In the genomic region with DNA sequence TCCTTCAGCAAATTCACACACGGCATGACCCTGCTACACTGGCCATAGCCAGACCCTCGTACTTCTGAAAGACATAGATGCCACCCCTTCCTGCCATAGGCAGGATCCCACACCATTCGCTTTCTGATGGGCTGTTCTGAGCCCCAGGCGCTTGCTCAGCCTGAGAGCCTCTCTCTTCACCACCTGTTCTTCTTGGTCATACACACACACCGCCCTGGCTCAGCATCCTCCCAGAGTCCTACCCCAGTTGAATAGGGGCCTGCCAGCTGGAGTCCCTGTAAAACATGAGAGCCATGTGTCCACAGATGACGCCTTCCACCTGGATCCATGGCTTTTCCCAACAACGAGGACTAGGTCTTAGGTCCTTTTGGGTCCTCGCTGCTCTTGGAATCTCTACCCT, we compare ENCODE assay signal across 21 mouse cellular contexts. TPM values are rescaled to one million over a fixed set of nuclear protein-coding genes. Genes with fewer than 3 reads are reported as not detected.
DNase-seq lines count a peak whose midpoint lies in the region; ATAC-seq and TF ChIP-seq lines count a peak whose summit lies in the region.
"Had no signal": no experiment of that assay in that cellular context is flagged by ENCODE, and none has a peak within 500 bp of the region (broad histone marks: within the 10 kb centered on the region; RNA-seq: fewer than 3 reads in every experiment).

No protein-coding gene starts in this region.

- no peaks in the 10 kb centered on the region for H3K36me3 ChIP-seq in embryonic facial prominence, embryonic 10.5 days (replicated peaks)
- H3K36me3 ChIP-seq in embryonic facial prominence, embryonic 14.5 days (ENCODE audit: control insufficient read depth, insufficient read depth, low read length): no peaks in the 10 kb centered on the region
- H3K36me3 ChIP-seq in myocyte (ENCODE audit: control insufficient read depth, insufficient read depth): no peaks in the 10 kb centered on the region

- no peaks in the 10 kb centered on the region for H3K27me3 ChIP-seq in embryonic facial prominence, embryonic 10.5 days (replicated peaks; ENCODE audit: low read depth, poor library complexity, severe bottlenecking)
- H3K27me3 ChIP-seq in embryonic facial prominence, embryonic 14.5 days (replicated peaks; ENCODE audit: control insufficient read depth, insufficient read depth, low read length): no peaks in the 10 kb centered on the region
- H3K27me3 ChIP-seq in myocyte (ENCODE audit: control insufficient read depth, insufficient read depth, insufficient read length): no peaks in the 10 kb centered on the region
- H3K27me3 ChIP-seq: CH12.LX, Patski had no signal

- no peaks in the 10 kb centered on the region for H3K9me3 ChIP-seq in embryonic facial prominence, embryonic 10.5 days
- H3K9me3 ChIP-seq in embryonic facial prominence, embryonic 14.5 days (ENCODE audit: control insufficient read depth, low read length): no peaks in the 10 kb centered on the region
- H3K9me3 ChIP-seq: G1E had no signal

- H3ac ChIP-seq in myocyte (ENCODE audit: control insufficient read depth, insufficient read length): no peak overlapping the region

- ATAC-seq in embryonic facial prominence, embryonic 14.5 days (ENCODE audit: low read depth): no peak
- ATAC-seq: activated CD4-positive, CD25-positive, alpha-beta regulatory T cell, adult 4 months; CD4-positive, CD25-positive, alpha-beta regulatory T cell, adult 4 months; Patski had no signal

- no peaks in the 10 kb centered on the region for H3K79me2 ChIP-seq in myocyte (ENCODE audit: control insufficient read depth, insufficient read depth)

- intact Hi-C loops in gastrocnemius, adult 2 months (cut with DNase I): loop anchor here (5.0 kb wide), 1 partner anchor 60 kb away; no protein-coding TSS in a partner anchor

- no peak overlapping the region for H3K9ac ChIP-seq in embryonic facial prominence, embryonic 14.5 days (ENCODE audit: low read depth, low read length)

- TF ChIP-seq POLR2A in myocyte (IDR thresholded peaks at IDR 0.05; ENCODE audit: insufficient read length, low read depth): no peak

- WGBS in embryonic facial prominence, embryonic 10.5 days: 86% methylated on average over 8 of the region's 8 CpGs
- 84% methylated on average over 7 of the region's 8 CpGs for WGBS in embryonic facial prominence, embryonic 14.5 days

- TF ChIP-seq CTCF in gastrocnemius, adult 2 months (IDR thresholded peaks at IDR 0.05): no peak

- DNase-seq in embryonic facial prominence, embryonic 10.5 days (ENCODE audit: low spot score): no peak
- DNase-seq in embryonic facial prominence, embryonic 14.5 days (ENCODE audit: low spot score): peak; percentile 33
- DNase-seq in spleen, postnatal 10 days (ENCODE audit: low spot score in 2 of 2): no peak
- DNase-seq in gastrocnemius, adult 2 months: no peak
- DNase-seq in layer of hippocampus, postnatal 10 days (ENCODE audit: low spot score in 2 of 2): no peak
- DNase-seq: adrenal gland, adult 2 months; adrenal gland, adult 8-10 months; adrenal gland, postnatal 10 days; adrenal gland, postnatal 14 days; adrenal gland, postnatal 25 days; adrenal gland, postnatal 36 days; B cell, adult 2 months; cerebellum, adult 11 months; cerebellum, adult 11-12 months; cerebellum, adult 18-20 months had no signal

- H3K4me2 ChIP-seq in embryonic facial prominence, embryonic 14.5 days (ENCODE audit: low read depth, low read length): no peak overlapping the region
- no peak overlapping the region for H3K4me2 ChIP-seq in myocyte (ENCODE audit: low read depth)

- peak overlapping the region; percentile 30 for H3K27ac ChIP-seq in embryonic facial prominence, embryonic 10.5 days (replicated peaks)
- no peak overlapping the region for H3K27ac ChIP-seq in embryonic facial prominence, embryonic 14.5 days (replicated peaks; ENCODE audit: low read depth, low read length)
- no peak overlapping the region for H3K27ac ChIP-seq in gastrocnemius, adult 2 months

- H3K4me3 ChIP-seq in embryonic facial prominence, embryonic 10.5 days: no peak overlapping the region
- H3K4me3 ChIP-seq in embryonic facial prominence, embryonic 14.5 days (ENCODE audit: low read depth, low read length): no peak overlapping the region
- no peak overlapping the region for H3K4me3 ChIP-seq in myocyte
- H3K4me3 ChIP-seq in gastrocnemius, adult 2 months: no peak overlapping the region

- peaks cover 54% of the 10 kb centered on the region for H3K4me1 ChIP-seq in embryonic facial prominence, embryonic 10.5 days
- peaks cover 23% of the 10 kb centered on the region for H3K4me1 ChIP-seq in embryonic facial prominence, embryonic 14.5 days (ENCODE audit: control insufficient read depth, insufficient read depth, low read length)

TF ChIP-seq in myocyte, 11 proteins besides CTCF, POLR2A, EP300 and RAD21:
- no peak for TF ChIP-seq USF1 (IDR thresholded peaks at IDR 0.05; ENCODE audit: low read depth)
- no peak for TF ChIP-seq CEBPB (IDR thresholded peaks at IDR 0.05; ENCODE audit: insufficient read depth, poor library complexity, severe bottlenecking)
- no peak for TF ChIP-seq TCF12 (IDR thresholded peaks at IDR 0.05; ENCODE audit: insufficient read depth, poor library complexity, severe bottlenecking)
- TF ChIP-seq MAX (IDR thresholded peaks at IDR 0.05; ENCODE audit: low read depth): no peak
- TF ChIP-seq SRF (IDR thresholded peaks at IDR 0.05; ENCODE audit: control insufficient read depth, insufficient read length, low read depth): no peak
- TF ChIP-seq TCF3 (IDR thresholded peaks at IDR 0.05; ENCODE audit: insufficient read length, low read depth): no peak
- TF ChIP-seq REST (IDR thresholded peaks at IDR 0.05; ENCODE audit: insufficient read depth, insufficient read length): no peak
- TF ChIP-seq POLR2AphosphoS2 (IDR thresholded peaks at IDR 0.05; ENCODE audit: insufficient read length, low read depth): no peak
- no peak for TF ChIP-seq E2F4 (IDR thresholded peaks at IDR 0.05; ENCODE audit: insufficient read depth)
- peak in 1 of 3 experiments; percentile 50 for TF ChIP-seq MYOG (IDR thresholded peaks at IDR 0.05; ENCODE audit: control insufficient read depth in 1 of 3, insufficient read depth in 1 of 3, insufficient read length in 2 of 3, low read depth in 2 of 3)
- TF ChIP-seq MYOD1 (IDR thresholded peaks at IDR 0.05; ENCODE audit: control insufficient read depth in 1 of 3, insufficient read length in 2 of 3, low read depth in 2 of 3): peak in 2 of 3 experiments; percentile 67 to 75

RNA-seq across cellular contexts. Expression of gene Acox3, which starts 29.9 kb away (rescaled TPM):
- polyA plus RNA-seq in embryonic facial prominence, embryonic 10.5 days (2016; fragmentation: Nextera tagmentation; extraction: Ambion mirVana): 10.9 and 11.0 TPM in 2 replicates
- polyA plus RNA-seq in embryonic facial prominence, embryonic 14.5 days (2014; fragmentation: Nextera tagmentation; extraction: Ambion mirVana): 11.8 and 13.4 TPM in 2 replicates
- polyA plus RNA-seq in myocyte (2012; fragmentation: generic; extraction: Trizol): 20.8 TPM
- total RNA-seq in gastrocnemius, adult 2 months (2021): 10 to 100 TPM; 15.4 to 18.0 TPM
- total RNA-seq in layer of hippocampus, postnatal 10 days (2021): 10 to 100 TPM; 26.8 to 31.6 TPM

RNA-seq across cellular contexts. Expression of gene Trmt44, which starts 37.9 kb away (rescaled TPM):
- polyA plus RNA-seq in embryonic facial prominence, embryonic 10.5 days (2016; fragmentation: Nextera tagmentation; extraction: Ambion mirVana): 10.0 and 10.2 TPM in 2 replicates
- polyA plus RNA-seq in embryonic facial prominence, embryonic 14.5 days (2014; fragmentation: Nextera tagmentation; extraction: Ambion mirVana): 6.6 and 7.1 TPM in 2 replicates
- 5.1 TPM for polyA plus RNA-seq in myocyte (2012; fragmentation: generic; extraction: Trizol)
- 1 to 10 TPM; 1.5 to 1.6 TPM for total RNA-seq in gastrocnemius, adult 2 months (2021)
- 1 to 10 TPM; 8.3 to 9.5 TPM for total RNA-seq in layer of hippocampus, postnatal 10 days (2021)
